Mouse (Mus musculus) neural tube, embryonic 11.5 days (tissue): ENCODE data around the gene Lgals8. TPM values are rescaled to one million over a fixed set of nuclear protein-coding genes. Genes with fewer than 3 reads are reported as not detected.
"Not testable (repeated sequence)": the region's sequence is repeated elsewhere in the genome, so short reads cannot be mapped to it uniquely, and the experiment has no call there.

ENCODE experiments used
- ATAC-seq: fragments of 200-750 bp; cut with Nextera tagmentation; 2 replicates; pipeline ENCODE4 v1.8.0; 2017; ENCODE audit warnings: moderate number of reproducible peaks, mild to moderate bottlenecking, moderate TSS enrichment, moderate library complexity; ENCODE audit not compliant: insufficient read depth, low FRiP score, low TSS enrichment
- DNase-seq: peaks from one replicate; pipeline ENCODE4 v3.0.0-alpha.2; 2015; ENCODE audit warnings: low spot score
- H3K27ac ChIP-seq: fragments of 300-500 bp; sonication (generic); 2 replicates; pipeline ENCODE4 v1.5.1; 2014; ENCODE audit warnings: low read depth, mild to moderate bottlenecking, low read length
- H3K27me3 ChIP-seq: fragments of 300-500 bp; sonication (generic); 2 replicates; pipeline ENCODE4 v1.6.1; 2014; ENCODE audit warnings: mild to moderate bottlenecking, low read length, mixed read lengths; ENCODE audit not compliant: control insufficient read depth, insufficient read depth
- H3K36me3 ChIP-seq: fragments of 300-500 bp; sonication (generic); 2 replicates; pipeline ENCODE4 v1.6.1; 2014; ENCODE audit warnings: mild to moderate bottlenecking, low read length, moderate library complexity, mixed read lengths; ENCODE audit not compliant: control insufficient read depth, insufficient read depth
- H3K4me1 ChIP-seq: fragments of 300-500 bp; sonication (generic); 2 replicates; pipeline ENCODE4 v1.6.1; 2014; ENCODE audit warnings: low read length, mixed read lengths; ENCODE audit not compliant: control insufficient read depth, insufficient read depth
- H3K4me2 ChIP-seq: fragments of 300-500 bp; sonication (generic); 2 replicates; pipeline ENCODE4 v1.6.1; 2014; ENCODE audit warnings: low read depth, mild to moderate bottlenecking, moderate library complexity
- H3K4me3 ChIP-seq: fragments of 300-500 bp; sonication (generic); 2 replicates; pipeline ENCODE4 v1.5.1; 2014; ENCODE audit warnings: low read depth, low read length
- H3K9ac ChIP-seq: fragments of 300-500 bp; sonication (generic); 2 replicates; pipeline ENCODE4 v1.6.1; 2014; ENCODE audit warnings: mild to moderate bottlenecking, low read length
- H3K9me3 ChIP-seq: fragments of 300-500 bp; sonication (generic); 2 replicates; pipeline ENCODE4 v1.6.1; 2016; ENCODE audit warnings: low read length; ENCODE audit not compliant: control insufficient read depth
- WGBS: fragments of 180-500 bp; shearing (Covaris S2); extraction: QIAGEN DNeasy Blood & Tissue Kit; methylation state at CpG from one replicate; pipeline ENCODE4 v1.1.7; 2014; 5-methylcytosine and 5-hydroxymethylcytosine counted together
- polyA plus RNA-seq: library from polyadenylated mRNA; unstranded; fragments of >200 nt; fragmentation: Nextera tagmentation; extraction: Ambion mirVana; gene quantifications from 2 replicates; pipeline ENCODE4 v1.2.1, GENCODE M21; 2014

Lgals8 gene
- polyA plus RNA-seq, 1 experiment from 2014 or later = 14.3 TPM

DNA sequence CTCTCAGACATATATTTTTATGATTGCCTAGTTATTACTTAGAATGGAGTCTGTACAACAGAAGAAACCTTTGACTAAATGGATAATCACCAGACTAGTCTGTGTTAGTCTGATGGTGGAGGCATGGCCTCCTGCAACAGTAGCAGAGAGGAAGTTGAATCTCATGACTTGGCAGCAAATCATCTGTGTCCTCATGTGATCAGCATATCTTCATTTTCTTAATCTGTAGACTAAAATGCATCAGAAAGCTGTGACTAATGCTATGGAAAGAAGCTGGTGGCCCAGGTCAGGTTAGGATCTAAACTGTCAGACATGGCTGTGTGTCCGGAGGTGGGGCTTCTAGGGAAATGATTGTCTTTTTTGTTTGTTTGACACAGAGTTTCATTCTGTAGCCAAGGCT, 3.7 kb upstream of the Lgals8 start:
- no peak overlapping the region for H3K27ac ChIP-seq
- ATAC-seq (no peak), DNase-seq (no peak)
- WGBS = 86% methylated on average over 1 of the region's 1 CpGs
- no peak overlapping the region for H3K9ac ChIP-seq
- H3K36me3 ChIP-seq = no peaks in the 10 kb centered on the region
- no peak overlapping the region for H3K4me3 ChIP-seq
- no peak overlapping the region for H3K4me2 ChIP-seq
- H3K27me3 ChIP-seq = no peaks in the 10 kb centered on the region
- H3K4me1 ChIP-seq = no peaks in the 10 kb centered on the region
- no peaks in the 10 kb centered on the region for H3K9me3 ChIP-seq

DNA sequence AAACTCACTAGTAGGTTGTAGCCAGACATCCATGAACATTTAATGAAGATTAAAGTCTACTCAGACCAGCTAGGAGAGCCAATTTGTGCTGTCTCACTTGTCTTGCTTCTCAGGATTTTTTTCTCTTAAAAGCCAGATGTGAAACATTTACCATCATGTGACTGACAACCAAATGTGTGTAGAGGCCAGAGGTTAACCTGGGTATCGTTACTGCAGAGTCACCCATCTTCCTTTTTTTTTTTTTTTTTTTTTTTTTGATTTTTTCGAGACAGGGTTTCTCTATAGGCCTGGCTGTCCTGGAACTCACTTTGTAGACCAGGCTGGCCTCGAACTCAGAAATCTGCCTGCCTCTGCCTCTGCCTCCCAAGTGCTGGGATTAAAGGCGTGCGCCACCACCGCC, 585 bp downstream of the Lgals8 start:
- not testable (repeated sequence) for H3K36me3 ChIP-seq, H3K27me3 ChIP-seq, DNase-seq, H3K4me2 ChIP-seq, H3K4me3 ChIP-seq, H3K9me3 ChIP-seq, H3K9ac ChIP-seq, H3K27ac ChIP-seq, H3K4me1 ChIP-seq, ATAC-seq
- 82% methylated on average over 6 of the region's 6 CpGs for WGBS

DNA sequence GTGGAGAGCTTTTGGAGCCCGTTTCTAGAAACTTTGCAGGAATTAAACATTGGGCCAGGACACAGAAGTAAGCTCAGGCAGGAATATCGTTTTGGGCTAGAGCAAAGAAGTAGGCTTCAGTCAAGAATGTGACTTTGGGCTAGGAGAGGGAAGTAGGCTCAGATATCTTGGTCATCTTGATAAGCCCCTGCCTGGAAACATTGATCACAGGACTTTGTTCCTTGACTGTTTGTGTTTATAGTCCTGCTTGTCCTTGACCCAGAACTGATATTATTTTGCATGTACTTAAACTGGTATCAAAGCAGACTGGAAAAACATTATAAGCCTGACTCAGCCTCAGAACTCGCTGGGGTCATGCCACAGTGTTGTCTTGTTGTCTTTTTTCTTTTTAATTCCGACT, 2.1 kb downstream of the Lgals8 start:
- no peak overlapping the region for H3K9ac ChIP-seq
- ATAC-seq (no peak), DNase-seq (no peak)
- H3K27me3 ChIP-seq = no peaks in the 10 kb centered on the region
- no peaks in the 10 kb centered on the region for H3K9me3 ChIP-seq
- no peaks in the 10 kb centered on the region for H3K36me3 ChIP-seq
- H3K4me1 ChIP-seq = no peaks in the 10 kb centered on the region
- H3K4me3 ChIP-seq = no peak overlapping the region
- no peak overlapping the region for H3K4me2 ChIP-seq
- H3K27ac ChIP-seq = no peak overlapping the region
- WGBS = 83% methylated on average over 4 of the region's 4 CpGs

DNA sequence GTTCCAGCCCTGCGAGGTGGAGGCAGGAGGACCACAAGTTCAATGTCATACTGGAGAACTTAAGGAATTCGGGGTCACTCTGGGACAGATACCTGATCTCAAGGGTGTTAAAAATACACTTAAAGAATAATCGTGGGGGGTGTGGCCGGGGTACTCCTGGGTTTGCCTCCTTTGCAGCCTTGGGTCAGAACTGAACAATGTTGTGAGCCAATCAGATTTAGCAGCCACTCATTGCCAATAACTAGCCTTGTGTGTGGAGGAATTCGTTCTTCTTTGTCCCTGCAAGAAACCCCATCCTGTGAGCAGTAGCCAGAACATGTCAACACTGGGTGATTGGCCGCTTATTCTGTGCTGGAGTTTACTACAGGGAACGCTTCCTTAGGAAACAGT, 3.0 kb downstream of the Lgals8 start:
- DNase-seq (no peak), ATAC-seq (no peak; the same call in 1 of the 2 replicates)
- WGBS = 3% methylated on average over 7 of the region's 7 CpGs
- Histone ChIP-seq H3K4me3 (peak overlapping the region; percentile 73), H3K4me2 (peak overlapping the region; percentile 69), H3K27ac (no peak overlapping the region), H3K36me3 (no peaks in the 10 kb centered on the region), H3K9me3 (no peaks in the 10 kb centered on the region), H3K4me1 (no peaks in the 10 kb centered on the region), H3K9ac (peak overlapping the region; percentile 59), H3K27me3 (no peaks in the 10 kb centered on the region)

DNA sequence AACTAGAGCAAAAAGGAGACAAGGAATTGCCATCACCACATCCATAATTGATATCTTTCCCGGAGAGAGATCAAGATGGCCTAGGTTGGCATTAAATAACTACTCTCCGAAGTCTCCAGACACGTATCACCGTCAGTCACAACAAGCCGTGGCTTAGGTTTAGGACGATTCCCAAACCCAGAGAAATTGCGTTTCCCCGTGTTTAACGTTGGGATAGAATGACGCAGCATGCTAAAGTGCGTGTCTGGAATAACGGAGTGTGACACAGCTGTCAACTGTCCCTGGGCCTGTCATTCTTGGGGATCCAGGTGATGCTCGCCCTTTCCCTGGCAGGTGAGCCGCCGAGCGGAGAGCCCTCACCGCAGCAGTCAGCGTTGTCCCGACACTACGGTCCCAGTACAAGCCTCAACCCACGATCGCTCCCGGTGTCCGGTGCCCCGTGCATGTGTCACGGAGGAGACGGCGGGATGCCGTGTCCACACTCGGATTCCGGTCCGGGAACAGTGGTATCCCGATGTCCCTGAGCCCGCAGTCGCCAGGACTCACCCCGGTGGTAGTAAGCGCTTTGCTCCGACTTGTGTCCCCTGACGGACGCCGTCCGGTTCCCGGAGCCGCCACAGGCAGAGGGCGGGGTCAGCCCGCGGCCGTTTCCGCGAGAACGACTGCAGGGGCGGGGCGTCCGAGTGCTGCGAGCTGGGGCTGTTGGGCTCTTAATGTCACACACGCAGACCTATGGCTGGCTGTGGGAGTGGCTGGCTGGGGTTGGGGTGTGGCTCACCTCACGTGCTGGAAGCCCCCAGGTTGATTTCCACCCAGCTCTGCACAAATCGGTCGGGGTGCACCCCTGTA, 3.6 kb downstream of the Lgals8 start:
- 1% methylated on average over 58 of the region's 59 CpGs for WGBS
- no peak overlapping the region for H3K27ac ChIP-seq
- H3K9me3 ChIP-seq = no peaks in the 10 kb centered on the region
- peak; percentile 92 for DNase-seq
- no peaks in the 10 kb centered on the region for H3K36me3 ChIP-seq
- peak overlapping the region; percentile 69 for H3K4me2 ChIP-seq
- no peaks in the 10 kb centered on the region for H3K4me1 ChIP-seq
- H3K27me3 ChIP-seq = no peaks in the 10 kb centered on the region
- H3K4me3 ChIP-seq = peak overlapping the region; percentile 73
- peak overlapping the region; percentile 59 for H3K9ac ChIP-seq
- ATAC-seq = peak; percentile 97

DNA sequence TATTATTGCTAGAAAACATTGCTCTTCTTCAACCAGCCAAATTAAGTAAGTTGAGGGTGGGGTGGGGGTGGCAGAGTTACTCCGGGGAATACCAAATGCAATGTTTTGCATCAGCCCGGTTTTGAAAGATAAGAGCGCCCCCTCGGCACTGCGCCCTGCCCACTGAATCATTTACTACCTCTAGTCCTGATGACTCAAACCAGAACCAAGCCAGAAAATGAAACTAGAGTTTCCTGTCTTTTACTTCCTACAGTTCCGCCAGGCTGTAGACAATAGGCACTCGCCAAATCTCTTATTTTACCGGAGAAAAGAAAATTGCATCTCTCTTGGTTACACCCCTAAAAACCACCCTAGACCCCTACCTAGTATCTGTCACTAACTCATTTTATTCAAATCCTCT, 4.3 kb downstream of the Lgals8 start:
- H3K27ac ChIP-seq = no peak overlapping the region
- H3K9ac ChIP-seq = peak overlapping the region; percentile 59; the same call in 1 of the 2 replicates
- H3K27me3 ChIP-seq = no peaks in the 10 kb centered on the region
- H3K4me1 ChIP-seq = no peaks in the 10 kb centered on the region
- H3K36me3 ChIP-seq = no peaks in the 10 kb centered on the region
- DNase-seq = no peak
- H3K4me2 ChIP-seq = peak overlapping the region; percentile 69
- peak overlapping the region; percentile 73 for H3K4me3 ChIP-seq
- WGBS = 16% methylated on average over 8 of the region's 8 CpGs
- ATAC-seq = no peak
- no peaks in the 10 kb centered on the region for H3K9me3 ChIP-seq

DNA sequence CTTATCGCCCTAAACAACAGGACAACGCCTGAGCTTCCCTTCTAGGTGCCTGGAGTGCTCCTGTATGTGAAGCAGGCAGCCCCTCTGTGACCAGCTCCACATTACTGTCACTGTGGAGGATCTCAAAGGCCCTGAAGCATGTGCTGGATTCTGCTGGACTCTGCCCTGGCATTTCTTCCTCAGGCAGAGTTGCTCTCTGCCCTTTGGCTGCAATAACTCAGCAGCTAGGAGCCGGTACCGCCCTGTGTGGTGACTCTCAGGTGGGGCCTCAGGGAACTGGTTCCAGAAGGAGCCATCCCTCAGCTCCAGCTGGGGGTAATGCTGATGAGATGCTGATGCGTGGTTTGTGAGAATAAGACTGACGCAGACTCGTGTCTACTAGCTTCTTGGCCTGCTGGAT, 8.0 kb downstream of the Lgals8 start:
- WGBS = 80% methylated on average over 7 of the region's 7 CpGs
- H3K4me2 ChIP-seq = no peak overlapping the region
- no peaks in the 10 kb centered on the region for H3K36me3 ChIP-seq
- DNase-seq = no peak
- no peaks in the 10 kb centered on the region for H3K9me3 ChIP-seq
- H3K27me3 ChIP-seq = no peaks in the 10 kb centered on the region
- no peak overlapping the region for H3K27ac ChIP-seq
- no peak for ATAC-seq
- H3K9ac ChIP-seq = no peak overlapping the region
- no peaks in the 10 kb centered on the region for H3K4me1 ChIP-seq
- H3K4me3 ChIP-seq = no peak overlapping the region

DNA sequence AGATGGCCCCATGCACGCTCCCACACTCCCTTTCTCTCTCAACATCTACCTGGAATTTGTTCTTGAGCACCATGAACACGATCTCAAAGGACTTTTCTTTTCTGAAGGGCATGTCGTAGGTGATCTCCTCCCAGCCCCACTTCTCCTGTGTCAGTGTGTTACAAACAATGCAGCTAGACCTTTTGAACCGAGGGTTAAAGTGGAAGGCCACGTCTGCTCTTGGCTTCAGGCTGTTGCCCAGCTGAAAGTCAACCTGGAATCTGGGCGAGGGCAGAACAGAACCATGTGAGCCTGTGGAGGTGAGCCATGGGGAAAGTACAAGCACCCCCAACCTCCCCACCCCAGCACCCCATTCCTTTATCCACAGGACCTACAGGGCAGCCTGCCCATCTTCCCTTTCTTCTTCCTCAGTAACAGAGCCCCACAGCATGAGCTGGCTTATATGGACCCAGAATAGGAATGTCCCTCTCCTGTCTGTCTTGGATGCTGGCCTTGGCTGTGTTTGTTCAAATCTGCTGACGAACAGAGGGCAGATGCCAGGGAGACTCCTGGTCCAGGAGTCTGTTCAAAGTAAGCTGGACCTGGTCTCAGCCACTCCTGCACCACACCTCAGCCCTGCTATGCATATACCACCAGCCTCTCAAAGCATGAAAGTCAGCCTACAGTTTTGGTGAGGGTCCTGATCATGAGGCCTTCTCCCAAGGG, 9.9 kb downstream of the Lgals8 start:
- Histone ChIP-seq H3K4me2 (no peak overlapping the region), H3K9me3 (no peaks in the 10 kb centered on the region), H3K27me3 (no peaks in the 10 kb centered on the region), H3K36me3 (no peaks in the 10 kb centered on the region), H3K27ac (no peak overlapping the region), H3K4me3 (no peak overlapping the region), H3K9ac (no peak overlapping the region), H3K4me1 (no peaks in the 10 kb centered on the region)
- ATAC-seq (no peak), DNase-seq (no peak)
- whole genome bisulfite sequencing = 83% methylated on average over 7 of the region's 7 CpGs

DNA sequence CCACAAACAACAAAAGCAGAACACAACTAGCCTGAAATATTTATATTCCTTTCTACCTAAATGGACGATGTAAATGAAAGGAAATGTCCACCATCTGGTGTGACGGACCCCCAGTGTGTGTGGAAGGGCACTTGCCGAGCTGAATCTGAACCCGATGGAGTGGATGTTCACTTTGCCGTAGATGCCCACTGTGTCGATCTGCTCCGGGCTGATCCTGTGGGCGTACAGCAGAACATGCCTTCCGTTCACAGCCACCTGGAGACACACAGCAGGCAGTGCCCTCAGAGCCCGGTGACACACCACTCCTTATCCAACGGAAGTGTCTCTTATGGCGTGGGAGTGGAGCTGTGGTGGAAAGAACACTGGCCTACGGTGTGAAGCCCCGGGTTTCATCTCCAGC, 11.6 kb downstream of the Lgals8 start:
- Histone ChIP-seq H3K9me3 (no peaks in the 10 kb centered on the region), H3K27me3 (no peaks in the 10 kb centered on the region), H3K27ac (no peak overlapping the region), H3K4me2 (no peak overlapping the region), H3K4me3 (no peak overlapping the region), H3K36me3 (no peaks in the 10 kb centered on the region), H3K4me1 (no peaks in the 10 kb centered on the region), H3K9ac (no peak overlapping the region)
- ATAC-seq (no peak), DNase-seq (no peak)
- WGBS = 85% methylated on average over 14 of the region's 14 CpGs
